Mouse (Mus musculus) Patski (cell line): ENCODE results near the gene Fam160a1. TPM values are rescaled to one million over a fixed set of nuclear protein-coding genes. Genes with fewer than 3 reads are reported as not detected.

Experiments
- ATAC-seq: fragments of 100-300 bp; one replicate; pipeline ENCODE4 v1.8.0; 2021
- CTCF ChIA-PET: fragments of 350-600 bp; sonication (Branson Sonifier 250); formaldehyde crosslinking; loops from one replicate; lab custom pipeline; 2022; ENCODE audit warnings: inconsistent platforms; lab: Charles Lee
- POLR2A ChIA-PET: fragments of 350-600 bp; sonication (Branson Sonifier 250); formaldehyde crosslinking; loops from one replicate; lab custom pipeline; 2022; ENCODE audit warnings: antibody characterized with exemption, inconsistent platforms; lab: Charles Lee
- DNase-seq: peaks from one replicate; pipeline ENCODE4 v3.0.0-alpha.2; 2011; ENCODE audit warnings: low read depth, low spot score
- H3K27me3 ChIP-seq: fragments of 371-371 bp; one replicate; pipeline ENCODE4 v1.5.1; 2021
- CTCF ChIP-seq: fragments of 100-300 bp; IDR thresholded peaks from one replicate; pipeline ENCODE4 v1.5.1; 2021
- in situ Hi-C: fragments of 300-500 bp; cut with MboI; formaldehyde crosslinking; loops from 3 replicates; pipeline ENCODE4 v1.11.1; 2018; ENCODE audit warnings: low pct_unique_long_range_greater_than_20kb, mixed read lengths
- polyA plus RNA-seq: library from polyadenylated mRNA; unstranded; gene quantifications from one replicate; pipeline ENCODE4 v1.2.3, GENCODE M21; 2021

Gene Fam160a1
- polyA plus RNA-seq, 1 experiment from 2014 or later = 22.4 TPM

DNA sequence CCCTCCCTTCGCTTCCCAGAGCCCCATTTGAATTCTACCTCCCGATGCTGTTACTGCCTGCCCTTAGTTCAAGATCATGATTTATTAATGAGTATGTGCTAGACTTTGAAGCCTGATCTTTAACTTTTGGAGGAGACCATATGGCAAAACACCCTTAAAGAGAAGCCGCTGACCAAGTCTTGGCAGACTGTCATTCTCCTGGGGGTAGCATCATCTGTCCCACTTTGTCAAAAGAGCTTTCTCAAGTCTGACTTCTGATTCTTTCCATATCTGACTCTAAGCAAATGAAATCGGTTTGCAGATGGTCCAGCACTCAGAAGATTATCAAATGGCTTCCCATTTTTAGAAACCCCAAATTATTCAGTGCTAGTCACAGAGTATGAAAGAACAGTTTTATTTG is 27.3 kb downstream of the Fam160a1 start:
- no peak for TF ChIP-seq CTCF
- in situ Hi-C loops = no loop called here
- DNase-seq = no peak
- ChIA-PET POLR2A (no interaction called here), CTCF (no interaction called here)
- ATAC-seq = no peak
- no peaks in the 10 kb centered on the region for H3K27me3 ChIP-seq

DNA sequence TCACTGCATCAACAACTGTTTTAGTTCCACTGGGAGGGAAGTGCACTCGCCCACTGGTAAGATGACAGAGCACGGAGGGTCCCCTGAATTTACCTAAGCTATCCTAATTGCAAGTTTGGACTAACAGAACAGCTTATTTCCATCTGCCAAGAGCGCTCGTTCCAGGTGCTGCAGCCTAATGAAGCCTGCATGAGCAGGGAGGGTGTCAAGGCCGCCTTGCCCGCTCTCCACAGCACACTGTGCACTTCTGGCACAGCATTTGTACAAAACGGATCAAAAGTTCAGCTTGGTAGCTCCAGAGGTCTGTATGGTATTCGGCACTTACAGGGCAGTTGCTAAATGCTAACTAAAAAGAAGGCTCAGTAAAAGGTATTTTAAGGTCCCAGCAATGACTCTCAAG is 30.6 kb downstream of the Fam160a1 start:
- CTCF ChIA-PET = interaction anchor here (1.2 to 2.1 kb wide), 3 partner anchors 9 to 26 kb away, joined by 3 to 11 read pairs (median 4); no protein-coding TSS in a partner anchor
- ATAC-seq (no peak), DNase-seq (no peak)
- in situ Hi-C loops = no loop called here
- no peak for TF ChIP-seq CTCF
- no peaks in the 10 kb centered on the region for H3K27me3 ChIP-seq
- POLR2A ChIA-PET = interaction anchor here (2.0 kb wide), 1 partner anchor 8 kb away, joined by 11 read pairs; no protein-coding TSS in a partner anchor

GRCm38 (mm10) chr3:85780906-85781305 is 36.2 kb downstream of the Fam160a1 start:
- ATAC-seq = no peak
- in situ Hi-C loops = no loop called here
- no peak for TF ChIP-seq CTCF
- H3K27me3 ChIP-seq = no peaks in the 10 kb centered on the region
- no peak for DNase-seq
- POLR2A ChIA-PET = no interaction called here
- CTCF ChIA-PET = interaction anchor here (0.9 kb wide), 1 partner anchor 21 kb away, joined by 3 read pairs; no protein-coding TSS in a partner anchor

GRCm38 (mm10) chr3:85780332-85780731 is 36.8 kb downstream of the Fam160a1 start:
- CTCF ChIA-PET = interaction anchor here (0.9 to 1.2 kb wide), 2 partner anchors 93 to 105 kb away, joined by 3 read pairs; no protein-coding TSS in a partner anchor
- no peak for TF ChIP-seq CTCF
- DNase-seq (no peak), ATAC-seq (no peak)
- in situ Hi-C loops = no loop called here
- POLR2A ChIA-PET = no interaction called here
- no peaks in the 10 kb centered on the region for H3K27me3 ChIP-seq

GRCm38 (mm10) chr3:85777841-85778240 is 39.2 kb downstream of the Fam160a1 start:
- ATAC-seq (no peak), DNase-seq (no peak)
- no peak for TF ChIP-seq CTCF
- ChIA-PET POLR2A (interaction anchor here (0.6 to 1.5 kb wide), 3 partner anchors 9 to 1442 kb away, joined by 3 to 11 read pairs (median 4); no protein-coding TSS in a partner anchor), CTCF (interaction anchor here (1.1 to 2.3 kb wide), 7 partner anchors 9 to 140 kb away, joined by 3 to 11 read pairs (median 4); no protein-coding TSS in a partner anchor)
- in situ Hi-C loops = no loop called here
- no peaks in the 10 kb centered on the region for H3K27me3 ChIP-seq

GRCm38 (mm10) chr3:85777356-85777755 is 39.7 kb downstream of the Fam160a1 start:
- no peak for DNase-seq
- ATAC-seq = no peak
- no peak for TF ChIP-seq CTCF
- no peaks in the 10 kb centered on the region for H3K27me3 ChIP-seq
- CTCF ChIA-PET = interaction anchor here (0.7 to 2.3 kb wide), 8 partner anchors 10 to 140 kb away, joined by 3 to 11 read pairs (median 4); no protein-coding TSS in a partner anchor
- POLR2A ChIA-PET = interaction anchor here (1.0 to 1.7 kb wide), 3 partner anchors 10 to 35 kb away, joined by 4 to 11 read pairs (median 5); no protein-coding TSS in a partner anchor
- in situ Hi-C loops = no loop called here

DNA sequence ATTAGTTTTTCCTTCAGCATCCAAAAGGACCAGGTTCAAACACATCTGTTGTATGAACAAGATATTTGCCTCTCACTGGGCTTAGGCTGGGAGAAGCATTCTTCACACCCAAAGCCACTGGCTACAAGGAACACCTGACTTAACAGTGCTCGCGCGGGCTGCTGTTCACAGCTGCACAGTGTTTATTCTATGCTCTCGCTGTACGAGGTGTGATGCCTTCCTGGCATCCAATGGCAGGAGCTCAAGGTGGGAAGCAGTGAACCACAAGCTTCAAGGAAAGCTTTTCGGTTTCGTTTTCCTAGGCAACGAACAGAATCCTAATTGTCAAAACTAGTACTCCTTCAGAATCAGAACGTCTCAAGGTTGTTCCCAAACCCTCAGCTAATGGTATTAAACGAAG is 40.4 kb downstream of the Fam160a1 start:
- CTCF ChIA-PET = interaction anchor here (0.7 to 2.3 kb wide), 6 partner anchors 11 to 141 kb away, joined by 3 to 11 read pairs (median 5); no protein-coding TSS in a partner anchor
- DNase-seq = peak; percentile 37
- TF ChIP-seq CTCF = no peak
- H3K27me3 ChIP-seq = no peaks in the 10 kb centered on the region
- in situ Hi-C loops = no loop called here
- POLR2A ChIA-PET = interaction anchor here (0.8 to 1.7 kb wide), 2 partner anchors 11 to 57 kb away, joined by 3 to 5 read pairs; no protein-coding TSS in a partner anchor
- ATAC-seq = no peak

DNA sequence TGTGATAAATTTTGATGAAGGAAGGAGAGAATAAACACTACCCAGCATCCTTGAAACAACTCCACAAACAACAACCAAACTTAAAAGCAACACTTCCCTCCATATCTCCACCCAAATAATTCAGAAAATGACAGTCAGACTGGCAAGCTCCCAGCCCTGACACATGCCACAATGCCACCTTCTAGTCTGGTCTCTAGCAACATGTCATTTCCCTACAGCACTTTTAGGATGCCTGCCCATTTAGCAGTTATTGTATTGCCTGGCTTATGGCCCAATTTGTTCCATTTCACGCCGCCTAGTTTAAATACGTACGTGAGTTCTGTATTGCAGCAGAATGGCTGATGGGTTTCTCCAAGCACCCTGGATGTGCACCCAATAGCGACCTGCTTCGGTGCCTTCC is 41.0 kb downstream of the Fam160a1 start:
- POLR2A ChIA-PET = interaction anchor here (1.7 kb wide), 1 partner anchor 10 kb away, joined by 5 read pairs; no protein-coding TSS in a partner anchor

DNA sequence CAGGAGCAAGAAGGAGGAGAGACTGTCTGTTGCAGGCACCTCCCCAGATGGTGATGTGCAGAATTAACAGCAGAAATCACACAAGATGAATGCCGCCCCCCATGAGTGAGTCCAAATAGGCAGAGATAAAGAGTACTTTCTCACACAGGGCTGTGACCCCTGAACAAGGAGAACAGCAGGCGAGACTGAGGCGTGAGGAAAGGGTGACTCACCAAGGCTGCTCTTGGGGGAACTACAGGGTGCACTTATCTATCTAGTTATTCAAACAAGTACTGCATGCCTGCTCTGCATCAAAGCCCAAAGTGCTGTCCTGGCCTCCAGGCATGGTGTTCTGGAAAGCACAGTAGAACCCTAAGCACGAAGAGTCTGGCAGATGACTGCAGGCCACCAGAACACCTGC is 43.2 kb downstream of the Fam160a1 start:
- CTCF ChIA-PET = interaction anchor here (1.4 to 3.1 kb wide), 4 partner anchors 8 to 39 kb away, joined by 4 to 13 read pairs (median 6); no protein-coding TSS in a partner anchor
- no peak for TF ChIP-seq CTCF
- in situ Hi-C loops = no loop called here
- POLR2A ChIA-PET = no interaction called here
- no peaks in the 10 kb centered on the region for H3K27me3 ChIP-seq
- peak; percentile 51 for DNase-seq
- peak; percentile 71 for ATAC-seq

More for the DNA sequence above, 41.0 kb downstream of the Fam160a1 start:
- in situ Hi-C loops = no loop called here
- no peak for ATAC-seq
- CTCF ChIA-PET = interaction anchor here (3.1 kb wide), 1 partner anchor 10 kb away, joined by 13 read pairs; no protein-coding TSS in a partner anchor
- DNase-seq = no peak
- H3K27me3 ChIP-seq = no peaks in the 10 kb centered on the region
- TF ChIP-seq CTCF = no peak

DNA sequence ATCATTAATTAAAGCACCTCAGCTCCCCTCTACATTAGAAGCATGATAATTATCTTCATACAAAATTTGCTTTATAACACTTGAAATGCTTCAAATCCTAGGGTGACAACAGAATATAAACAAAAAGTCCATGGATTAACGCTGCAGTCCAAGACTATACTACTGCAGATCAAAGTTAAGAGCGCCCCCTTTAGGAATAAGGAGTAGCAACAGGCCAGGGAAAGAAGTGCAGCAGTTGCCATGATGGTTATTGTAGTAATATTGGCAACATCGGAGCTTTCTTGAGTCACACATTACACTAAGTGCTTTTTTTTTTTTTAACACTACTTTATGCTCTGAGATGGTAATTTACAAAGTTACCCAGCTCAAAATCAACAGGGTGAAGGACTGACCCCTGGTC is 43.7 kb downstream of the Fam160a1 start:
- POLR2A ChIA-PET = interaction anchor here (0.7 kb wide), 1 partner anchor 487 kb away, joined by 3 read pairs; no protein-coding TSS in a partner anchor
- H3K27me3 ChIP-seq = no peaks in the 10 kb centered on the region
- ATAC-seq = no peak
- no peak for DNase-seq
- CTCF ChIA-PET = interaction anchor here (1.4 to 3.1 kb wide), 6 partner anchors 7 to 145 kb away, joined by 4 to 13 read pairs (median 4); no protein-coding TSS in a partner anchor
- in situ Hi-C loops = no loop called here
- TF ChIP-seq CTCF = peak; percentile 62
